Mouse (Mus musculus) regulatory T cell (primary cell): ENCODE results near the gene Tspan32.

Source experiments
- in situ Hi-C: fragments of 300-600 bp; cut with MboI, MseI; formaldehyde crosslinking; loops from one replicate; pipeline ENCODE4 v1.15.1; 2025; ENCODE audit warnings: high pct_unique_total_duplicates

Tspan32 gene

DNA sequence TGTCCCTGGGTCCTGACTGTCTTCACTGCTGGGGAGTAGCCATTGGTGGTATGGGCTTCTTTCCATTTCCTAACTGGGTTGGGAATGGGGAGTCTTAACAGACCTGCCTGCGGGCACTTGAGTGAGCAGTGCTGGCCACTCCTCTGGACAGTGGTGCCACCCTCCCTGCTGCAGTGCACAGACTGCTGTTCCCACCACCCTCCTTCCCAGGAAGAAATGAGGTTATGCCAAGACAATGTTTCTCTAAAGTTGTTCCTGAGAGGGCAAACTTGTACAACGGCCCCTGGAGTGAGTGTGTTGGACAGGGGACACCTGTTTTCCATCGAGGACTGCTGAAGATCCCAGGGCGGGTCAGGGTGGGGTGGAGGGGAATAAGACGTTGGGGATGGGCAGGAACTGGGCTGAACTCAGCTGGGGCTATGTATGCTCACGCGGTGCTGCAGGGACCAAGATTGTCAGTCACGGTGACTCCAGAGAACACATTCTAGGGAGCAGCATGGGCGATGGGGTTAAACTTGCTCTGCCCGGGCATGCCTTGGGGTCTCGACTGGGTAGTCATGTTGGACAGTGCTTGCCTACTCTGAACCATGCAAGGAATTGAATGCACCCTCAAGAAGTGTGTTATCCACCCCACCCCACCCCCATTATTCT lies 49.2 kb downstream of the Tspan32 start:
- in situ Hi-C loops: loop anchor here (5.0 kb wide), 1 partner anchor 47 kb away; the partner anchor contains the start of gene Tspan32

DNA sequence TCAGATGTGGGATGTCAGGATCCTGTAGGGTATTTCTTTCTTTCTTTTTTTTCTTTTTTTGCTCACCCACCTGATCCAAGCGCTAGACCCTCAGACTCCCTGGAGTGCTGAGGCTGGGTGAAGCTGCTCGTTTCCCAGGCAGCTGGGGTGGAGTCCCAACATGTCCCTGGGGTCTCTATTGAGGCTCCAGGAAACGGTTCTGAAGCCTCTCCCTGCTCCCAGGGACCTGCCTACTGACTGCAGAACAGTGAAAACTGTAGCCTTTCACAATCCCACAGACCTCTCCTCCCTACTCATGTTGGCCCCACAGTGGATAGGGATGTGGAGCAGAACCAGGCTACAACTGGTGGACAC lies 49.7 kb downstream of the Tspan32 start:
- in situ Hi-C loops: loop anchor here (5.0 kb wide), 1 partner anchor 47 kb away; the partner anchor contains the start of gene Tspan32

DNA sequence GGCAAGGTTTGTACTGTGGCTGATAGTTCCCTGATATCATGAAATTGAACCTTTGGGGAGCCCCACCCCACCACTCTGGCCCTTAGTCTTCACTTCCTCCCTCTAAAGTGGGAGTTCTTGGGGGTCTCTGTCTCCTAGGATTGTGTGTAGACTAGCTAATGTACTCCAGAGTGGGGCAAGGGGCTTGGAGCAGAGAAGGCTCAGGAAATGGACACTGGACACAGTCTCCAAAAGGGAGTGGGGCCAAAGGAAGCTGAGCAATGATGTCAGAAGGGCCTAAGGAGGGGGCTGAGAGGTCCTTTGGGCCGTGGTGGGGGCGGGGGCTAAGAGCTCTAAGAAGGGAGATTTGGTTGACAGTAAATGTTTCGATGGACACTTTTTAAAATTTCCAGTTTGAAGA lies 50.2 kb downstream of the Tspan32 start:
- in situ Hi-C loops: no loop called here

DNA sequence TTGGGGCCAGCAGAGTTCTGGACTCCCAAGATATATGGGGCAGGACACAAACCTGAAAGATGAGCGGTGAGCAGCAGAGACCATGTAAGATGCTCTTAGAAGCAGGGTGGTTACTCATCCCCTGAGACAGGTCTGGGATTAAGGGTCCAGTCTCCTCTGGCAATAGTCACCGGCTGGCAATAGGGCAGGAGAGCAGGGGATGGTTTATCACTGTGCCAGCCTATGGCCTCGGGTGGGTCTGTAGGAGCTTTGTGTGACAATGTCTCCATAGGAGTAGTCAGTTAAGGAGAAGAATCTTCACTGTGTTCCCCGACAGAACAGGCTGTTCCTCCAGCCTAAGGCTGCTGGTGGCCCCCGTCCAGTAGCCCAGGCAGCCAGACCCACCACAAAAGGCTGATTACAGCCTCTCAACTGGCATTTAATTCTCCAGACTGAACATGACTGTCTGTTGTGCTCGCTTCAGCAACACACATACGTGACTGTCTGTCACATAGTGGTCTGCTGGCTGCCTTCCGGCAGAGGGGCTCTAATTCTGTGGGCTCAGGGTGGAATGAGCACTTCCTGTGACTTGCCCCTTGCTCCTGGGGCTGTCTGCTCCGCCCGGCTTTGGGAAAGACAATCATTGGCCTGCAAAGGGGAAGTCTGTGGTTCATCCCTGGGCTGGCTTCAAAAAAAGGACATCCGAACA lies 50.8 kb downstream of the Tspan32 start:
- in situ Hi-C loops: no loop called here

DNA sequence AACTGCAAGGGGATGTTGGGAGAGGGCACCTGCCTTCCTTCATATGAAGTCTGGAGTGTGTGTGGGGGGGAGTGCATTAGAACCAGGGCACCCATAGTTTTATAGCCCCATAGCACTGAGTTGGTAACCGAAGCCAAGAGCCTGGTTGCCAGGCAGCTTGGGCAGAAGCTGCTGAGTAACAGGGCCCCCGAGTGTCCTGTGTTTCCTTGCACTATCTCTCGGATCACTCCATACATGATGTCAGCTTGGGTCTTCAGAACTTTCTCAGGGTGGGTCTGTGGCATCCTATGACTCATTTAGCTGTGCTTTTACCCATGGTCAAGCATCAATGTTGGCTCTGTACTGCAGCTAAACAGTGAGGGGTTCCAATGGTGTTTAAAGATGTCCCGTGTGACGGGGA lies 52.2 kb downstream of the Tspan32 start:
- in situ Hi-C loops: no loop called here

DNA sequence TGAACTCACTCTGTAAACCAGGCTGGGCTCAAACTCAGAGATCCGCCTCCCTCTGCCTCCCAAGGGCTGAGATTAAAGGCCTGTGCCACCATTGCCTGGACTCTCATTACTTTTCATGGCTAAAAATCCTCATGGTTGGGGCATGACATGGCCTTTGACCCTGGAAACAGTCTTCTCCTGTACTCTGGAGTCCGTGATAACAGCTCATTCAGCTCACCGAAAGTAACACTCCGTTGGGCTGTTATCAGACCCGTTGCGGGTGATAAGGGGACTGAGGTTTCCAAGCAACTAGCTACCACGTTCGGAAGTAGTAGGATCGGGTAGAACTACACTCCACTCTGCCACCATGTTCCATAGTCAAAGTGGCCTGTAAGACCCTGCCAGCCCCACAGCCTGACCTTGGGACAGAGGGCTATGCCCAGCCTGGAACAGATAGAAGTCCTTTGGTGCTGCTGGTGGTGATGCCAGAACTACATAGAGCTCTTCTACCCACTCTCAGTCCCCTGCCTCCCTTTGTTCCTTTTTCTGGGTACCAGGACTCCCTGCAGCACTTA lies 52.9 kb downstream of the Tspan32 start:
- in situ Hi-C loops: no loop called here

DNA sequence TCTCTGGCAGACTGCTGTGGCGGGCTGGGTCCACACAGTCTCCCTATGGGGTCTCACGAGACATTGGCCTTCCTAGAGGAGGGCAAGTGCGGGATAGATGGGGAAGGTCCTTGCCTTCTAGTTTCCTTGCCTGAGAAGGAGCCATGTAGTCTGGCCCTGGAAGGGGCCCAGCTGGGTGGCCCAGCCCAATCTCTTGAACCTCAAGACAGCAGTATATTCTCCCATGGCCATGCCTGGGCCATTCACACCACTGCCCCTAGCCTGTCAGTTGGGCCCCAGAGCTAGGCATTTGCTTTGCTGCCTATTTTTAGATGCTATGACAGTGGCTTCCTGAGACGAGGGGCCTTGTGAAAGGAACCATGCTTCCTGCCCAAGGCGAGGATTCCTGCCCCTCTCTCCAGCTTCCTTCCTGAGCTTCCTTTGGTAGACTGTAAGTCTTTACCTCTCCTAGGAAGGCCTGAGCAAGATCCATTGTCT lies 53.4 kb downstream of the Tspan32 start:
- in situ Hi-C loops: no loop called here

DNA sequence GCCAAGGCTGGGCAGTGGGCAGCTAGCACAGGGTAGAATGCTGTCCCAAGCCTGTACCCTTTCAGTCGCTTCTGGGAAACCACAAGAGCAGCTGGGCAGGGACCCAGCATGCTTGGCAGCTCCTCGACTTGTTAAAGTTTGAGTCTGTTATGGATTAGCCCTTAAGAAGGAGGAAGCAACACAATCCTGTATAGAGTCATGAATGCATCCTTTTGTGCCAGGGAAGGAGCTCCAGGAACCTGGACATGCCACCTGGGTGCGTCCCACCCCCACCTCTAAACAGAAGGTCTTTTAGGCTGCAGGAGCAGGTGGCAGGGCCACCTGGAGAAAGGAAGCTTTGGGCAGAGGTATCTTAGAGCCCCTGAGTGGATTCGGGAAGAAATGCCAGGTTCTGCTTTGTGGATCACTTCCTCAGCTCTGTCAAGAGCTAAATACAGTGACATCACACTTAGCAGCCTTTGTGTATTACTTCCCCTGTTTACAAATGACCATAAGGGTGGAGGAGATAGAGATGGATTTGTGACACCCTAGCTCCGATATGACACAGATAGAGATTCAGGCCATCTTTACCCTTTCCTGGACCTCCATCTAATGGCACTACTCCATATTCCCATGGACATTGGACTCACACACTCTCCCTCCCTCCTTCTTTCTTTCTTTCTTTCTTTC lies 54.5 kb downstream of the Tspan32 start:
- in situ Hi-C loops: no loop called here

DNA sequence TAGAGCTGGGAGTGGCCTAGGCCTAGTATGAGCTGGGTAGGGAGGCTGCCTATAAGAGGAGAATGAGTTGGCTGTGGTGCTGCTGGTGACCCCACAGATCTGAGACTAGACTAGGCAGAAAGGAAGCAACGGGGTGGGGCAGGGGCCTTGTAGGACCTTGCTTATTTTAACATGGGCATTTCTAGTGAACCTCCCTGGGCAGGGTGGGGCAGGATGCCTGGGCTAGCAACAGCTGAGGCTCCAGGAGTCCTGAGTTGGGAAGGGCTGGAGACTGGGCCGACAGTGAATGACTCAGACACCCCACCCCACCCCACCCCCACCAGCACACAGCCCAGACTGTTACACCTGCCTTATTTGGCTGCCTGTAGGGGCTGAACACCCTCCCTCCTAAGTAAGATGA lies 57.9 kb downstream of the Tspan32 start:
- in situ Hi-C loops: no loop called here

DNA sequence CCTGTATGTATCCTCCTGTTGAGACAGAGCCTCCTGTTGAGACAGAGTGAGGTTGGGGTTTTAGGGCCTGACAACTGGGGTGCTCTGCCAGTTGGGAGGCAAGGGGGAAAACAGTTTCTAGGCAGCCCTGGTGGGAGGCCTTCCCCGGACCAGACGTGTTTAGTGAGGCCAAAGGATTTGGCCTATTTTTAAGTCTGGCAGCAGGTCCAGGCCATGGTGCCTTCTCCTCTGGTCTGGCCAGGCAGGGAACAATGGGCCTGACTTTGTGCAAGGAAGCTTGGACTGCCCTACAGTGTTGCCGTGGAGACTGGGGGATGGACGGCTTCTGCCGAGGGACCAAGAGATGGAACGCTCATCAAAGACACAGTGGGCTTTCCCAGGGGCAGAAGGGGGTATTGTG lies 59.4 kb downstream of the Tspan32 start:
- in situ Hi-C loops: no loop called here

DNA sequence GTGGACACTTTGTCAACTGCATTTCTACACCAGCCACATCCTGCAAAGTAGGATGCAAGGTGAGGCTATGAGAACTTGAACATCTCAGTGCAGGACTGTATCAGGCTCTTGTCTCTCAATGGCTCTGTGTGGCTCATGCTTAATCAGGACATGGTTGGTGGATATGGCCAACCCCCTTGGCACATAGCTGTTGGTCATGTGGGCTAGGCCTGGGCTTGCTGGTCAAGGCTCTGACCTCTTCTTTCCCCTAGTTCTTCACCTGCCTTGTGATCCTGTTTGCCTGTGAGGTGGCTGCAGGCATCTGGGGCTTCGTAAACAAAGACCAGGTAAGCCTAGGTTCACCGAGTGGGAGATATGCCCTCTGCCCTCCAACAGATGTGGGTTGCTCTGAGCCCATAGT lies 60.8 kb downstream of the Tspan32 start:
- in situ Hi-C loops: no loop called here

DNA sequence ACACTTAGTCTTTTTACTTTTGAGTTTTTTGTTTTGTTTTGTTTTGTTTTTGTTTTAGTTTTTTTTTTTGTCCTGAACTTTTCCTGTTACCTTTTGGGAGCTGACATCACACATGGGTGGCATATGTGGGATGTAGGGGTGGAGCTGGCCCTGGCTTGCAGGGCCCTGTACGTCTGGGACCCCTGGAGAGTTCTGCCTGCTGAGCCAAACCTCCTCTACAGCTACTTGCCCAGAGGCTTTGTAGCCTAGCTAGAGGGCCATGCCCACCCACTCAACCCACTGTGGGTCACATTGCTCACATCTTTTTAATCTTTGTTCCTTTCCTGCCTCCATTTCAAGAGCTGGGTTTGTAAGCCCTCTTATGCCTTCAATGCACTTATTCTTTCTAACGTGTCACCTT lies 62.6 kb downstream of the Tspan32 start:
- in situ Hi-C loops: no loop called here

DNA sequence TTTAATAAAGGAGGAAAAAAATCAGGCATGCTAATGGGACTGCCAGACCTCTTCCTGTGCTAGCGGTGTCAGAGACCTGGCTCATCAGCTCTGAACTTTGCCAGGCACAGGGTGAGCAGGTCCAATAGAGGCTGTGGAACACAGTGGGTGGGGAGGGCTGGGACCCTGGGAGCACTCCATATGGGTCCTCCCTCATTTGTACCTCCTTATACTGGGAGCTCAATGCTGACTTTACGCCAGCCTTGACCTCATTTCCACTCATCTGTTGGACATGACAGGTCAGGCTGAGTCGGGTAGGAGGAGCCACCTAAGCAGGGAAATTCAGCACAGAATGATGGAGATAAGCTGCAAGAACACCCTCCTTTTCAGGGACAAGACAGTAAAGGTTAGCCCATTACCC lies 63.1 kb downstream of the Tspan32 start:
- in situ Hi-C loops: no loop called here

DNA sequence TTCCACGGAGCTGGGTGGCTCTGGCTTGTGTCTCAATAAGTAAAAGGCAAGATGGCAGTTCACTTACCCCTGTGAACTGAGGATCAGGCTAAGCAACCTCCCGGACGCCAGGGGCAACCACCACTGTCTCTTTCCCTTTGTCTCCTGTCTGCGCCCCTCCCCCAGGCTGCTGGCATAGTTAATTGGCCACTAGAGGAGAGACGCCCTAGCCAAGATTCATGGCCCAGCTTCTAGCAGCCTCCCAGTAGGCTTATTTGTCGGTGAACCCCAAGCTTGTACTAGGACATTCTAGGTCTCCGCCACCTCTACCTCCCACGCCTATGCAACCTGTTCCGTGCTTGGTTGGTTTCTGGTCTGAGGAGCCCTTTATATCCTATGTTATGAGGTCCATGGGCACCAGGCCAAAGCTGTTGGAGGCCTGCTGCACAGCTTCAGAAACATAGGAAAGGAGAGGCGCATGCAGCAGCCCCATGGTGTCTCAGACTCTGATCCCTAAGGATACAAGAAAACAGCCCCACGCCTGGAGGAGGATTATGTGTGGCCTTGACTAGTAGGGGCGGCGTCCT lies 63.6 kb downstream of the Tspan32 start:
- in situ Hi-C loops: no loop called here

DNA sequence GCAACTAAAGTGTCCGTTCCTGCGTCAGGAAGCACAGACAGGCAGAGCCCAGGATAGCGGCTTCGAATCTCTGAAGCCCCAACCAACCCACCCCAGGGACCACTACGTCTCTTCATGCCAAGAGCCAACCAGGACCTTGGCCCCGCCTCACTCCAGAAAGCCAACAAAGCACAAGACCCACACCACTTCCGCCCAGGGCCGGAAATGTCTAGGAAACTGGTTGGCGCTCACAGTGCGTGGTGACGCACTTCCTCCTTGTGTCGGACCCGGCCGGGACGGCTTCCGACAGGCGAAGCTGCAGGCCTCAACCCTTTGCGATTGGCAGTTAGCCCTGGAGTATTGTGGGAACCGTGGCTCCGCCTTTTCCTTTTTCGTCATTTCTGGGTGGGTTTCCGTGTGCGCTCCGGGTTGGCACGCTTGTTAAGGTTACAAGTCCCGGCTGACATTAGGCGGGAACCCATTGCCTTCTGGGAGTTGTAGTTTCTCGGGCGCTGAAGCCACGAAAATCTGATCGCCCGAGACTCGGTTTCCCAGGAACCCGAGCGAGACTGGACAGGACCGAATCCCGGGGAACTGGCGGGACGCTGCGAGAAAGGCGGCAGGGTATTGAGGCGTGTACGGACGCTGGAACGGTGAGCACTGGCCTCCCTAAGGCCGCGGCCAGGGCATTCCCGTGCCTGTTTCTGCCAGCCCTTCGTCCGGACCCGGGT lies 64.2 kb downstream of the Tspan32 start, which contains the start of gene Tssc4:
TSS of gene Tssc4 (plus strand) at position 368 of the 710 bp plus-strand sequence.
- in situ Hi-C loops: no loop called here
